Mouse (Mus musculus): ENCODE data around the gene Gm4787. TPM values are rescaled to one million over a fixed set of nuclear protein-coding genes. Genes with fewer than 3 reads are reported as not detected.
A peak's percentile ranks its signal among the peaks of the same experiment; 100 is the strongest.
"Not testable (repeated sequence)": the region's sequence is repeated elsewhere in the genome, so short reads cannot be mapped to it uniquely, and the experiment has no call there.

The Gm4787 gene
- 0.31 and 0.45 TPM in 2 replicates for polyA plus RNA-seq (2014; fragmentation: Nextera tagmentation; extraction: Ambion mirVana)

GRCm38 (mm10) chr12:81379364-81379763 lies at the start of gene Gm4787:
TSS of gene Gm4787 (minus strand) at chr12:81379464.
- not testable (repeated sequence) for H3K9ac ChIP-seq (ENCODE audit: low read length); ATAC-seq (ENCODE audit: insufficient number of reproducible peaks, low FRiP score, low TSS enrichment, low read depth); H3K36me3 ChIP-seq (ENCODE audit: control insufficient read depth, insufficient read depth, low read length); H3K27me3 ChIP-seq (ENCODE audit: control insufficient read depth, insufficient read depth, low read length); H3K27ac ChIP-seq (replicated peaks; ENCODE audit: low read depth, low read length); H3K4me3 ChIP-seq (ENCODE audit: low read depth, low read length); H3K4me1 ChIP-seq (ENCODE audit: control insufficient read depth, insufficient read depth, low read length); H3K9me3 ChIP-seq (ENCODE audit: control insufficient read depth, low read length); DNase-seq (ENCODE audit: low spot score); H3K4me2 ChIP-seq (ENCODE audit: low read depth, severe bottlenecking)
- 88% methylated on average over 1 of the region's 1 CpGs for WGBS

- DNase-seq (ENCODE audit: low spot score) (no peak), ATAC-seq (ENCODE audit: insufficient number of reproducible peaks, low FRiP score, low TSS enrichment, low read depth) (no peak)
- Histone ChIP-seq H3K4me3 (ENCODE audit: low read depth, low read length) (no peak within 1 kb of the TSS), H3K9me3 (ENCODE audit: control insufficient read depth, low read length) (no peaks in the 10 kb centered on the region; the same call in 1 of the 2 replicates), H3K36me3 (ENCODE audit: control insufficient read depth, insufficient read depth, low read length) (no peaks in the 10 kb centered on the region), H3K4me1 (ENCODE audit: control insufficient read depth, insufficient read depth, low read length) (no peaks in the 10 kb centered on the region), H3K9ac (ENCODE audit: low read length) (no peak within 1 kb of the TSS), H3K4me2 (ENCODE audit: low read depth, severe bottlenecking) (no peak within 1 kb of the TSS), H3K27me3 (ENCODE audit: control insufficient read depth, insufficient read depth, low read length) (no peaks in the 10 kb centered on the region), H3K27ac (replicated peaks; ENCODE audit: low read depth, low read length) (no peak within 1 kb of the TSS)
- 94% methylated on average over 1 of the region's 1 CpGs for WGBS
These were observed 42.6 kb upstream of the Gm4787 start, which contains the start of gene Adam4 for GRCm38 (mm10) chr12:81421846-81422245. TSS of gene Adam4 (minus strand) at chr12:81421946.

GRCm38 (mm10) chr12:81413211-81413610 lies 33.9 kb upstream of the Gm4787 start:
- Histone ChIP-seq H3K4me3 (ENCODE audit: low read depth, low read length) (no peak overlapping the region), H3K9me3 (ENCODE audit: control insufficient read depth, low read length) (no peaks in the 10 kb centered on the region), H3K9ac (ENCODE audit: low read length) (no peak overlapping the region), H3K36me3 (ENCODE audit: control insufficient read depth, insufficient read depth, low read length) (no peaks in the 10 kb centered on the region), H3K27ac (replicated peaks; ENCODE audit: low read depth, low read length) (no peak overlapping the region), H3K4me1 (ENCODE audit: control insufficient read depth, insufficient read depth, low read length) (no peaks in the 10 kb centered on the region), H3K27me3 (ENCODE audit: control insufficient read depth, insufficient read depth, low read length) (no peaks in the 10 kb centered on the region), H3K4me2 (ENCODE audit: low read depth, severe bottlenecking) (no peak overlapping the region)
- DNase-seq (ENCODE audit: low spot score) (no peak), ATAC-seq (ENCODE audit: insufficient number of reproducible peaks, low FRiP score, low TSS enrichment, low read depth) (no peak)
- 83% methylated on average over 3 of the region's 3 CpGs for WGBS

GRCm38 (mm10) chr12:81408966-81409365 lies 29.7 kb upstream of the Gm4787 start:
- no peak for DNase-seq (ENCODE audit: low spot score)
- H3K36me3 ChIP-seq (ENCODE audit: control insufficient read depth, insufficient read depth, low read length): no peaks in the 10 kb centered on the region
- 92% methylated on average over 3 of the region's 3 CpGs for WGBS
- no peak for ATAC-seq (ENCODE audit: insufficient number of reproducible peaks, low FRiP score, low TSS enrichment, low read depth)
- H3K4me2 ChIP-seq (ENCODE audit: low read depth, severe bottlenecking): no peak overlapping the region
- H3K9me3 ChIP-seq (ENCODE audit: control insufficient read depth, low read length): no peaks in the 10 kb centered on the region
- no peaks in the 10 kb centered on the region for H3K4me1 ChIP-seq (ENCODE audit: control insufficient read depth, insufficient read depth, low read length)
- no peak overlapping the region for H3K9ac ChIP-seq (ENCODE audit: low read length)
- H3K4me3 ChIP-seq (ENCODE audit: low read depth, low read length): no peak overlapping the region
- H3K27me3 ChIP-seq (ENCODE audit: control insufficient read depth, insufficient read depth, low read length): no peaks in the 10 kb centered on the region
- H3K27ac ChIP-seq (replicated peaks; ENCODE audit: low read depth, low read length): no peak overlapping the region

- Histone ChIP-seq H3K9ac (ENCODE audit: low read length) (no peak overlapping the region), H3K9me3 (ENCODE audit: control insufficient read depth, low read length) (no peaks in the 10 kb centered on the region), H3K4me2 (ENCODE audit: low read depth, severe bottlenecking) (no peak overlapping the region), H3K36me3 (ENCODE audit: control insufficient read depth, insufficient read depth, low read length) (no peaks in the 10 kb centered on the region), H3K4me3 (ENCODE audit: low read depth, low read length) (no peak overlapping the region), H3K27me3 (ENCODE audit: control insufficient read depth, insufficient read depth, low read length) (no peaks in the 10 kb centered on the region), H3K4me1 (ENCODE audit: control insufficient read depth, insufficient read depth, low read length) (no peaks in the 10 kb centered on the region), H3K27ac (replicated peaks; ENCODE audit: low read depth, low read length) (no peak overlapping the region)
- DNase-seq (ENCODE audit: low spot score): peak; percentile 64
- WGBS: 18% methylated on average over 1 of the region's 1 CpGs
- ATAC-seq (ENCODE audit: insufficient number of reproducible peaks, low FRiP score, low TSS enrichment, low read depth): no peak
These were observed 22.9 kb upstream of the Gm4787 start for GRCm38 (mm10) chr12:81402187-81402586.

GRCm38 (mm10) chr12:81333841-81334240 lies 45.4 kb downstream of the Gm4787 start:
- DNase-seq (ENCODE audit: low spot score) (no peak), ATAC-seq (ENCODE audit: insufficient number of reproducible peaks, low FRiP score, low TSS enrichment, low read depth) (no peak)
- H3K4me3 ChIP-seq (ENCODE audit: low read depth, low read length): no peak overlapping the region
- 73% methylated on average over 5 of the region's 5 CpGs for WGBS
- no peaks in the 10 kb centered on the region for H3K9me3 ChIP-seq (ENCODE audit: control insufficient read depth, low read length)
- H3K9ac ChIP-seq (ENCODE audit: low read length): no peak overlapping the region
- no peak overlapping the region for H3K27ac ChIP-seq (replicated peaks; ENCODE audit: low read depth, low read length)
- H3K36me3 ChIP-seq (ENCODE audit: control insufficient read depth, insufficient read depth, low read length): no peaks in the 10 kb centered on the region
- H3K4me1 ChIP-seq (ENCODE audit: control insufficient read depth, insufficient read depth, low read length): peaks cover 5% of the 10 kb centered on the region; the same call in 1 of the 2 replicates
- H3K4me2 ChIP-seq (ENCODE audit: low read depth, severe bottlenecking): 0 out of 2 replicates have a peak overlapping the region, but pooled peaks have one; percentile 98
- peaks cover 14% of the 10 kb centered on the region for H3K27me3 ChIP-seq (ENCODE audit: control insufficient read depth, insufficient read depth, low read length)

GRCm38 (mm10) chr12:81332875-81333421 lies 46.3 kb downstream of the Gm4787 start, which contains the start of gene Slc8a3:
TSS of gene Slc8a3 (minus strand) at chr12:81333180.
- Histone ChIP-seq H3K9ac (ENCODE audit: low read length) (peak within 1 kb of the TSS; percentile 62), H3K36me3 (ENCODE audit: control insufficient read depth, insufficient read depth, low read length) (no peaks in the 10 kb centered on the region), H3K27ac (replicated peaks; ENCODE audit: low read depth, low read length) (no peak within 1 kb of the TSS), H3K4me1 (ENCODE audit: control insufficient read depth, insufficient read depth, low read length) (peaks cover 5% of the 10 kb centered on the region; the same call in 1 of the 2 replicates), H3K4me3 (ENCODE audit: low read depth, low read length) (peak within 1 kb of the TSS; percentile 52), H3K9me3 (ENCODE audit: control insufficient read depth, low read length) (no peaks in the 10 kb centered on the region), H3K27me3 (ENCODE audit: control insufficient read depth, insufficient read depth, low read length) (peaks cover 14% of the 10 kb centered on the region), H3K4me2 (ENCODE audit: low read depth, severe bottlenecking) (peak within 1 kb of the TSS; percentile 98)
- ATAC-seq (ENCODE audit: insufficient number of reproducible peaks, low FRiP score, low TSS enrichment, low read depth): peak; percentile 12; the same call in 1 of the 2 replicates
- DNase-seq (ENCODE audit: low spot score): peak; percentile 70
- under 1% methylated on average over 41 of the region's 47 CpGs for WGBS

- H3K36me3 ChIP-seq (ENCODE audit: control insufficient read depth, insufficient read depth, low read length): no peaks in the 10 kb centered on the region
- peak overlapping the region; percentile 98 for H3K4me2 ChIP-seq (ENCODE audit: low read depth, severe bottlenecking)
- H3K4me1 ChIP-seq (ENCODE audit: control insufficient read depth, insufficient read depth, low read length): peaks cover 5% of the 10 kb centered on the region; the same call in 1 of the 2 replicates
- ATAC-seq (ENCODE audit: insufficient number of reproducible peaks, low FRiP score, low TSS enrichment, low read depth) (0 out of 2 replicates have a peak, but pooled peaks have one; percentile 63), DNase-seq (ENCODE audit: low spot score) (peak; percentile 69)
- no peaks in the 10 kb centered on the region for H3K9me3 ChIP-seq (ENCODE audit: control insufficient read depth, low read length)
- H3K27me3 ChIP-seq (ENCODE audit: control insufficient read depth, insufficient read depth, low read length): peaks cover 14% of the 10 kb centered on the region
- H3K27ac ChIP-seq (replicated peaks; ENCODE audit: low read depth, low read length): no peak overlapping the region
- WGBS: 2% methylated on average over 54 of the region's 54 CpGs
- peak overlapping the region; percentile 62 for H3K9ac ChIP-seq (ENCODE audit: low read length)
- peak overlapping the region; percentile 52 for H3K4me3 ChIP-seq (ENCODE audit: low read depth, low read length)
These were observed 47.1 kb downstream of the Gm4787 start for GRCm38 (mm10) chr12:81331937-81332874.

Measured in limb, embryonic 11.5 days (tissue).